Mouse (Mus musculus) embryonic facial prominence, embryonic 11.5 days (tissue): ENCODE measurements around the gene Chd9. TPM values are rescaled to one million over a fixed set of nuclear protein-coding genes. Genes with fewer than 3 reads are reported as not detected.
A peak's percentile ranks its signal among the peaks of the same experiment; 100 is the strongest.

Experiments used
- ATAC-seq: fragments of 200-750 bp; cut with Nextera tagmentation; replicated peaks from 2 replicates; pipeline ENCODE4 v1.8.0; 2017; ENCODE audit warnings: low read depth; ENCODE audit not compliant: insufficient number of reproducible peaks, low FRiP score, low TSS enrichment
- DNase-seq: peaks from one replicate; pipeline ENCODE4 v3.0.0-alpha.2; 2015; ENCODE audit warnings: low spot score
- H3K27ac ChIP-seq: fragments of 300-500 bp; sonication (generic); replicated peaks from 2 replicates; pipeline ENCODE4 v1.5.1; 2014; ENCODE audit warnings: mild to moderate bottlenecking, low read depth, low read length, control low read depth
- H3K27me3 ChIP-seq: fragments of 300-500 bp; sonication (generic); 2 replicates; pipeline ENCODE4 v1.6.1; 2014; ENCODE audit warnings: mild to moderate bottlenecking, low read length, moderate library complexity, mixed read lengths; ENCODE audit not compliant: control insufficient read depth, insufficient read depth
- H3K36me3 ChIP-seq: fragments of 300-500 bp; sonication (generic); replicated peaks from 2 replicates; pipeline ENCODE4 v1.6.1; 2014; ENCODE audit warnings: low read depth, mild to moderate bottlenecking, low read length, moderate library complexity, mixed read lengths; ENCODE audit not compliant: control insufficient read depth, insufficient read depth
- H3K4me1 ChIP-seq: fragments of 300-500 bp; sonication (generic); 2 replicates; pipeline ENCODE4 v1.6.1; 2014; ENCODE audit warnings: low read length, mixed read lengths; ENCODE audit not compliant: control insufficient read depth, insufficient read depth
- H3K4me2 ChIP-seq: fragments of 300-500 bp; sonication (generic); 2 replicates; pipeline ENCODE4 v1.6.1; 2014; ENCODE audit warnings: low read depth, mild to moderate bottlenecking, control low read depth, low read length, moderate library complexity
- H3K4me3 ChIP-seq: fragments of 300-500 bp; sonication (generic); 2 replicates; pipeline ENCODE4 v1.5.1; 2014; ENCODE audit warnings: low read depth, low read length, control low read depth
- H3K9ac ChIP-seq: fragments of 300-500 bp; sonication (generic); replicated peaks from 2 replicates; pipeline ENCODE4 v1.6.1; 2014; ENCODE audit warnings: mild to moderate bottlenecking, control low read depth, low read length
- H3K9me3 ChIP-seq: fragments of 300-500 bp; sonication (generic); replicated peaks from 2 replicates; pipeline ENCODE4 v1.6.1; 2016; ENCODE audit warnings: mild to moderate bottlenecking, low read length, inconsistent platforms, mixed read lengths; ENCODE audit not compliant: control insufficient read depth
- WGBS: fragments of 180-500 bp; shearing (Covaris S2); extraction: QIAGEN DNeasy Blood & Tissue Kit; methylation state at CpG from one replicate; pipeline ENCODE4 v1.1.7; 2014; 5-methylcytosine and 5-hydroxymethylcytosine counted together
- polyA plus RNA-seq: library from polyadenylated mRNA; unstranded; fragments of >200 nt; fragmentation: Nextera tagmentation; extraction: Ambion mirVana; gene quantifications from 2 replicates; pipeline ENCODE4 v1.2.1, GENCODE M21; 2014

The Chd9 gene
- polyA plus RNA-seq, 1 experiment from 2014 or later: 37.1 TPM

DNA sequence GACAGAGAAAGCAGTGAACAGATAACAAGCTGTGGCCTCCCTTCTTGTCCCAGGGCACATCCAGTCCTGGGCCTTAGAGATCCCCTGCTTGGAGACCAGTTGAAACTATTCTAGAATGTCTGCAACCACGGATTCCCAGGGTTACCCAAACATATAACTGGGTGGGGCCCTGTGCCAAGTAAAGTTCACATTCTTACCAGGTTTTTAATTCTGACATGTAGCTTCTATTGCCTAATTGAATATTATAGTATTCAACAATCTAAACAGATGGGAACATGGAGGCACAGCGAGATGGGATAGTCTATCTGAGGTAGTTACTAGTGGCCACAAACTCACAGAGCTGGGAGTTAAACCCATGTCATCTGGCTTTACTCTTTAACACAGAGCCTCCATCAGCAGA is 10.9 kb upstream of the Chd9 start, which contains the start of gene Gm19935:
Gene Gm19935, minus strand, starts transcription at position 101 of the 400 bp plus-strand sequence.
- H3K9ac ChIP-seq: no peak within 1 kb of the TSS
- no peaks in the 10 kb centered on the region for H3K36me3 ChIP-seq
- H3K4me3 ChIP-seq: no peak within 1 kb of the TSS
- H3K27me3 ChIP-seq: no peaks in the 10 kb centered on the region
- H3K9me3 ChIP-seq: no peaks in the 10 kb centered on the region
- no peak within 1 kb of the TSS for H3K4me2 ChIP-seq
- H3K27ac ChIP-seq: no peak within 1 kb of the TSS
- ATAC-seq (no peak), DNase-seq (no peak)
- WGBS: 83% methylated on average over 2 of the region's 2 CpGs
- no peaks in the 10 kb centered on the region for H3K4me1 ChIP-seq

DNA sequence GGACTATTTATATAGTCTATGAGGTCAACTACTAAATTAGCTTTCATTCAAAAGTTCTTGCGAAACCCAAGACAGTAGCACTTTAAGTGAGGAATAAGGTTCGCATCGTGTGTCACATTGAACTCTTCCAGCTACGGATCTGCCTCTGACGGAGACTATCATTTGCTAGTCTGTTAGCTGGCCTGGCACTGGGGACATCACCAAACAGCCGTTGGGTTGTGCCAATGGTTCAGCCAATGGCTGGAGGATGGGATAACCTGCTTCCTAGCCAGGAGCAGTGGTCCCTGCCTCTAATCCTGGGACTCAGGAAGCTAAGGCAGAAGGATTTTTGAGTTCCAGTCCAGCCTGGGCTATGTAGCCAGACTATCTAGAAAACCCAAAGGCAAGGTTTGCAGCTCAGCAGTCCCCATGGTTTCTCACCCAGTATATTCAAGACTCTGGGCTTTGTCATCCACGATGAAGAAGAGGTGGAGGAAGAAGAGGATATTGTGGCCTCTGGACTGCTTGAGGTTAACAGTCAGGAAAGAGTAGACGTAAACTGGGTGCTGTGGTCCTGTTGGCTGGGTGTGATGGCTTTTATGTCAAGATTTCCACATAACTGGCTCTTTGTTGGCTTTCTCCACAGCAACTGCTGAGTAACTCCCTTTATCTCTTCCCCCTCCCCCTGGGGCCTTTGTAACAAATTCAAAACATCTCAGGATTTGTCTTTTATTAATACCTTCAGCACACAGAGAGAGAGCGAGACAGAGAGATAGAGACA is 8.4 kb upstream of the Chd9 start:
- Histone ChIP-seq H3K4me2 (no peak overlapping the region), H3K4me3 (no peak overlapping the region), H3K9ac (no peak overlapping the region), H3K9me3 (no peaks in the 10 kb centered on the region), H3K4me1 (no peaks in the 10 kb centered on the region), H3K27ac (no peak overlapping the region), H3K36me3 (no peaks in the 10 kb centered on the region), H3K27me3 (no peaks in the 10 kb centered on the region)
- ATAC-seq (no peak), DNase-seq (no peak)
- 88% methylated on average over 9 of the region's 9 CpGs for WGBS

DNA sequence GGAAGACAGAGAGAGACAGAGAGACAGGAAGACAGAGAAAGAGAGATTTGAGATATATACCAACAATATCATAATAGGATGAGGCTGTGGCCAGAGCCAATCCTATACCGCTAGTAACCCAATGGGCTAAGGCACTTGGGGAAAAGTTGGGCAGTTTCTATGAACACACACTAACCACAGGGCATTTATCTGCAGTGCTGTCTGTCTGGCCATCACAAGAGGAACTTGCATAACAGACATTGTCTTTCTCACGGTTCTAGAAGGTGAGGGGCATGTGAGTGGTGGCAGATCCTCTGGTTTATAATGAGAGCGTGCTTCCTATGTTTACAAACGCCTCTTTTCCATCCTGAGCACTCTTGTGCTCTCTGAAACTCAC is 7.8 kb upstream of the Chd9 start:
- Histone ChIP-seq H3K9ac (no peak overlapping the region), H3K27ac (no peak overlapping the region), H3K9me3 (no peaks in the 10 kb centered on the region), H3K36me3 (no peaks in the 10 kb centered on the region), H3K4me1 (no peaks in the 10 kb centered on the region), H3K4me3 (no peak overlapping the region), H3K27me3 (no peaks in the 10 kb centered on the region), H3K4me2 (no peak overlapping the region)
- WGBS: 88% methylated on average over 4 of the region's 4 CpGs
- DNase-seq (no peak), ATAC-seq (no peak)

DNA sequence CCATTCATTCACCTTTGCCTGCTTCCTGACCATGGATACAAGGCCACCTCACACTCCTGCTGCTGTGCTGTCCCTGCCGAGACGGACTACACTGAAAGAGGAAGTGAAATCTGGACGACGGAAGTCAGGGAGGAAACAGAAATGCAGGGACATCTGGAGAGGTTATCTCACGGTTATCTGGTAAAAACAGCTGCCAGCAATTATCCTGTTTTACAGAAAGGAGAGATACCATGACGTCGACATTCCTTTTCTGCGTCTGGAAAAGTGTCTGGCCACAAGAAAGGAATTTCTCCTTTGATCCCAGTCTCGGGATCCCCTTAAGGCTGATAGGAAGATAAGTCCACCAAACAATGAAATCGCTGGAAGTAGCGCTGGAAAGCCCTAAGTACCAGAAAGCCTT is 5.7 kb upstream of the Chd9 start:
- H3K27ac ChIP-seq: no peak overlapping the region
- H3K4me2 ChIP-seq: no peak overlapping the region
- no peak overlapping the region for H3K9ac ChIP-seq
- H3K4me3 ChIP-seq: no peak overlapping the region
- no peak for ATAC-seq
- H3K4me1 ChIP-seq: no peaks in the 10 kb centered on the region
- H3K27me3 ChIP-seq: no peaks in the 10 kb centered on the region
- DNase-seq: peak; percentile 61
- H3K36me3 ChIP-seq: no peaks in the 10 kb centered on the region
- no peaks in the 10 kb centered on the region for H3K9me3 ChIP-seq
- 20% methylated on average over 11 of the region's 11 CpGs for WGBS

DNA sequence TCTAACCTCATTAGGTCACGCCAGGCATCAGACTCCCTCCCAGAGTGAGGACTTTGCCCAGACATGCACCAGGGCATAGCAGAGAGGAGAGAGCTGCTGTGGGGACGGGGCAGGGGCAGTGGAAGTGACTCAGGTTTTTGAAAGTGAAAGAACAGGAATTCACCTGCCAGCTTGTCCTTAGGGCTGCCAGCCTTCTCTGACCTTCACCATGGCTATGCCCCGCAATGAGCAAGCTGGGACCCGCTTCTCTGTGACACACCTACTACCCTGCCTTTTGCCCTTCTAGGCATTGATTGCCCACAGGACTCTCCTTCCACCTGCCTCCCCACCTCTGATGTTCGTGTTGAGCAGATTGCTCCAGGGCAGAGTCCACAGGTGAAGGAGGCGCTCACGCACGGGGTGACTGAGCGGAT is 2.7 kb upstream of the Chd9 start:
- Histone ChIP-seq H3K4me3 (no peak overlapping the region), H3K9me3 (no peaks in the 10 kb centered on the region), H3K9ac (no peak overlapping the region), H3K4me2 (no peak overlapping the region), H3K27ac (no peak overlapping the region), H3K4me1 (no peaks in the 10 kb centered on the region), H3K27me3 (no peaks in the 10 kb centered on the region), H3K36me3 (no peaks in the 10 kb centered on the region)
- WGBS: 77% methylated on average over 9 of the region's 9 CpGs
- DNase-seq: no peak
- ATAC-seq: no peak

DNA sequence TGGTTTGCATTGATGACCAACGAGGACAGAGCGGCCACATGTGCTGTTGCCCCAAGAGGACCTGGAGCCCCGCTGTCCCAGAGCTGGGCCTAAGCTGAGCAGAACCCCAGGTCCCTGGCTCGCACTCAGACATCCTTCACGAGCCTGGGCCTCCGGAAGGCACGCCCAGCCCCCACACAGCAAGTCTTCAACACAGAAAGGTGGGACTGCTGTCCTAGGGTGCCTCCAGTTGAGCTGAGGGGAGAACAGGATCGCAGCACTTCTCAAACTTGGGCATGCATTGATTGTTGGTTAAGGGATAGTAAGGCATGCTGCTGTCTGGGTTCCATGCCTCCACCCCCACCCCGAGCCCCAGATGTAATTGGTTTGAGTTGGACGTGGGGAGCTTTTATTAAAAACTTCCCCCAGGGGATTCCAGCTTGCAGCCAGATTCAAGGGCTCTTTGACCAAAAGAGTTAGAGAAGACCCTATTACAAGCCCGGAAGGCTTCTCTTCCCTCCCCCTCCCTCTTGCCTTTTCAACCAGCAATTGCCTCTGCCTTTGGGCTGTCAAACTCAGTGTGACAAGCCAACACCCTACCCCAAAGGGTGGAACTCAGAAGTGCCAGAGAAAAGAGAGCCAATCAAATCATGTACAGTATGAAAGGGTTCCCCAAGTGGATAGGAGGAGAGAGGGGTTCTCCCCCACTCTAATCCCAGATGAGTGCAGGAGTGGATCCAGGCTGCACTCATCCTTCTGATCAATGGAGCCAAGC is 1.0 kb downstream of the Chd9 start:
- Histone ChIP-seq H3K4me3 (peak overlapping the region; percentile 36), H3K4me2 (peak overlapping the region; percentile 64), H3K27ac (no peak overlapping the region), H3K9me3 (no peaks in the 10 kb centered on the region), H3K9ac (peak overlapping the region; percentile 49), H3K36me3 (no peaks in the 10 kb centered on the region), H3K4me1 (no peaks in the 10 kb centered on the region), H3K27me3 (no peaks in the 10 kb centered on the region)
- 1% methylated on average over 11 of the region's 11 CpGs for WGBS
- ATAC-seq (peak; percentile 82), DNase-seq (peak; percentile 54)

DNA sequence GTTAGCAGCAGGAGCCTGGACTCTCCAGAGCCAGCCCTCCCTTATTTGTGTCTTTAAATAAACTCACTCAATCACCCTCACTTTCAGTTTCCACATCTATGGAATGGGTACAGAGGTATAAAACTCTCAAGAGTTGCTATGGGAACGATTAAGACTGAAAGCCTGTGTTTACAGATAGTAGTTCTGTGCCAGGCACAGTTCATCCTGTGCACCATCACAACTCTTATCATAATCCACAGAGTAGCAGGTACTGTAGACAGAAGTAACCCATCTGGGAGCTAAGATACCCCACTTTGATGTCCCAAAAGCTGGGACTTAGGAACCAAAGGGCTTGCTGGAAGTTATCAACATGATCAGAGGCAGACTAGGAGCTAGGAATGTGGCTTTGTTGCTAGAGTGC is 1.7 kb downstream of the Chd9 start:
- DNase-seq: no peak
- no peak for ATAC-seq
- Histone ChIP-seq H3K4me1 (no peaks in the 10 kb centered on the region), H3K9me3 (no peaks in the 10 kb centered on the region), H3K9ac (no peak overlapping the region), H3K4me3 (no peak overlapping the region), H3K27me3 (no peaks in the 10 kb centered on the region), H3K27ac (no peak overlapping the region), H3K36me3 (no peaks in the 10 kb centered on the region), H3K4me2 (no peak overlapping the region)
- WGBS: 79% methylated on average over 1 of the region's 1 CpGs

DNA sequence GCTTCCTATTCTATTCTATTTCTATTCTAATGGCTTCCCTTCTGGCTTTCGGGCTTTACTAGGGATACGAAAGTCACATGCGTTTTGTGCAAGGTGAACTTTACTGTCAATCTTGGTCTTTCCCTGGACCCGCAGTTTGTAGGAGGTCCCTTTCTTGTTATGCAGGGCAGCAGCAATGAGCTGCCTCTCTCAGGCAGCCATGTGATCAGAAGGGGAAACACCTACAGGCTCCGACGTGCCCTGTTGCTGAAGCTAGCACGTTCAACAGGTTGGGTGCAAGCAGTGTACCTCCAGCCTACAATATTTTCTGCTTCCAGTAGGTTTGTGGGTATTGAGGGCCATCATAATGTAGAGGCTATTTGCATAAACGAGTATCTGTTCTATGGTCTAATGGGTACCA is 2.8 kb downstream of the Chd9 start:
- no peak overlapping the region for H3K4me2 ChIP-seq
- H3K4me1 ChIP-seq: no peaks in the 10 kb centered on the region
- ATAC-seq (no peak), DNase-seq (no peak)
- no peaks in the 10 kb centered on the region for H3K9me3 ChIP-seq
- H3K4me3 ChIP-seq: no peak overlapping the region
- H3K36me3 ChIP-seq: no peaks in the 10 kb centered on the region
- 70% methylated on average over 8 of the region's 8 CpGs for WGBS
- no peaks in the 10 kb centered on the region for H3K27me3 ChIP-seq
- H3K9ac ChIP-seq: no peak overlapping the region
- no peak overlapping the region for H3K27ac ChIP-seq
